Mouse (Mus musculus): ENCODE data around the gene Tubb1. TPM values are rescaled to one million over a fixed set of nuclear protein-coding genes. Genes with fewer than 3 reads are reported as not detected.
A peak's percentile ranks its signal among the peaks of the same experiment; 100 is the strongest.

The Tubb1 gene
- total RNA-seq, 2 experiments from 2014 or later, result 0.26 to 0.52 TPM

GRCm38 (mm10) chr2:174442460-174442859 is 8.0 kb upstream of the Tubb1 start:
- DNase-seq (ENCODE audit: low spot score in 2 of 2), result no peak

GRCm38 (mm10) chr2:174443046-174443445 is 7.4 kb upstream of the Tubb1 start:
- no peak for DNase-seq (ENCODE audit: low spot score in 2 of 2)

- DNase-seq (ENCODE audit: low spot score in 2 of 2), result no peak
Observed at GRCm38 (mm10) chr2:174444359-174444758, 6.1 kb upstream of the Tubb1 start.

- no peak for DNase-seq (ENCODE audit: low spot score in 2 of 2)
Observed at GRCm38 (mm10) chr2:174445018-174445417, 5.5 kb upstream of the Tubb1 start.

- DNase-seq (ENCODE audit: low spot score in 2 of 2), result no peak
Observed at GRCm38 (mm10) chr2:174446492-174446891, 4.0 kb upstream of the Tubb1 start.

- no peak for DNase-seq (ENCODE audit: low spot score in 2 of 2)
Observed at GRCm38 (mm10) chr2:174446905-174447304, 3.6 kb upstream of the Tubb1 start.

- no peak for DNase-seq (ENCODE audit: low spot score in 2 of 2)
Observed at GRCm38 (mm10) chr2:174448405-174448804, 2.1 kb upstream of the Tubb1 start.

- no peak for DNase-seq (ENCODE audit: low spot score in 2 of 2)
Observed at GRCm38 (mm10) chr2:174453681-174454080, 3.2 kb downstream of the Tubb1 start.

- DNase-seq (ENCODE audit: low spot score in 2 of 2), result no peak
Observed at GRCm38 (mm10) chr2:174459365-174459764, 8.9 kb downstream of the Tubb1 start.

- no peak for DNase-seq (ENCODE audit: low spot score in 2 of 2)
Observed at GRCm38 (mm10) chr2:174463370-174463769, 12.9 kb downstream of the Tubb1 start.

- DNase-seq (ENCODE audit: low spot score in 2 of 2), result peak; percentile 90 to 94
Observed at GRCm38 (mm10) chr2:174463789-174464523, 13.5 kb downstream of the Tubb1 start, which contains the start of gene Atp5e. TSS of gene Atp5e (minus strand) at chr2:174464105.

- no peak for DNase-seq (ENCODE audit: low spot score in 2 of 2)
Observed at GRCm38 (mm10) chr2:174470333-174470732, 19.8 kb downstream of the Tubb1 start.

GRCm38 (mm10) chr2:174470786-174471405 is 20.4 kb downstream of the Tubb1 start:
- no peak for DNase-seq (ENCODE audit: low spot score in 2 of 2)

GRCm38 (mm10) chr2:174472407-174472806 is 21.9 kb downstream of the Tubb1 start:
- DNase-seq (ENCODE audit: low spot score in 2 of 2), result no peak

GRCm38 (mm10) chr2:174472818-174473549 is 22.5 kb downstream of the Tubb1 start, which contains the start of gene Prelid3b:
TSS of gene Prelid3b (minus strand) at chr2:174473081.
- DNase-seq (ENCODE audit: low spot score in 2 of 2), result peak; percentile 99 to 100

- no peak for DNase-seq (ENCODE audit: low spot score in 2 of 2)
Observed at GRCm38 (mm10) chr2:174473550-174473927, 23.0 kb downstream of the Tubb1 start.

- DNase-seq (ENCODE audit: low spot score in 2 of 2), result no peak
Observed at GRCm38 (mm10) chr2:174477543-174478319, 27.2 kb downstream of the Tubb1 start.

- no peak for DNase-seq (ENCODE audit: low spot score in 2 of 2)
Observed at GRCm38 (mm10) chr2:174478746-174479145, 28.3 kb downstream of the Tubb1 start.

GRCm38 (mm10) chr2:174487005-174487404 is 36.5 kb downstream of the Tubb1 start:
- DNase-seq (ENCODE audit: low spot score in 2 of 2), result no peak

GRCm38 (mm10) chr2:174492858-174493257 is 42.4 kb downstream of the Tubb1 start:
- DNase-seq (ENCODE audit: low spot score in 2 of 2), result no peak
